Mouse (Mus musculus): ENCODE measurements around the gene Ciapin1. TPM values are rescaled to one million over a fixed set of nuclear protein-coding genes. Genes with fewer than 3 reads are reported as not detected.

Ciapin1 gene
- polyA plus RNA-seq, 1 experiment = 22.9 TPM

DNA sequence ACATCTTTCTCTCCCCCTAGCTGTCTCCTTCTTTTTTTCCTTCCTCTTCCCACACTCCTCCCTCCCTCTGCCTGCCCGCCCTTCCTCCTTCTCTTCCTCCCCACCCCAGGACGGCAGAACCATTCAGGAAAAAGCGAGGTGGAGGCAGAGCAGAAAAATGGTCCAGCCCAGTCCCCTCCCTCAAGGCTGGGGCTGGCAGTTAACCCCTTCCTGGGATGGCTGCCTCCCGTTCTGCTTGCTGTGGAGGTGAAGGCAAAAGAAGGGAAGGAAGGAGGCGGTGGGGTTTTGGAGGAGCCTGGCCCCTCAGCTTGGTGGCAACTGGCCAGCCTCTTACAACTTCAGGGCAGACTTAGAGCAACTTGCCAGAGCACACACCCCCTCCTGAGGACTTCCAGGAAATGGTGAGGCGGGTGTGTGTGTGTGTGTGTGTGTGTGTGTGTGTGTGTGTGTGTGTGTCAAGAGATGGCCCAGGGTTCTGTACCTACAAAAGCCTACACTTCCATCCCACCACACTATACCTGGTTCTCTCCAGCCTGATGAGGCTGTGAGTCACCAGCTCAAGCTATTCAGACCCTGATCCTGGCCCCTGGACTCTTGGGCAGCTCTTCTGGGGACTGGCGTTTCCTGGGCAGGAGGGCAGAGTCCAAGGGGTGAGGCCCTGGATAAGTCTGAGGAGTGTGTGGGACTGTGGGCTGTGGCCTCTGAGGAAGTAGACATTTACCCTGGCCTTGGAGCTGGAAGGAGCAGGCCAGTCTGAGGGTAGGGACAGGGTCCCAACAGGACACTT, 33.1 kb upstream of the Ciapin1 start:
- 2% methylated on average over 7 of the region's 7 CpGs for WGBS
- peaks cover 19% of the 10 kb centered on the region for H3K4me1 ChIP-seq (ENCODE audit: control insufficient read depth, insufficient read depth, low read length)

DNA sequence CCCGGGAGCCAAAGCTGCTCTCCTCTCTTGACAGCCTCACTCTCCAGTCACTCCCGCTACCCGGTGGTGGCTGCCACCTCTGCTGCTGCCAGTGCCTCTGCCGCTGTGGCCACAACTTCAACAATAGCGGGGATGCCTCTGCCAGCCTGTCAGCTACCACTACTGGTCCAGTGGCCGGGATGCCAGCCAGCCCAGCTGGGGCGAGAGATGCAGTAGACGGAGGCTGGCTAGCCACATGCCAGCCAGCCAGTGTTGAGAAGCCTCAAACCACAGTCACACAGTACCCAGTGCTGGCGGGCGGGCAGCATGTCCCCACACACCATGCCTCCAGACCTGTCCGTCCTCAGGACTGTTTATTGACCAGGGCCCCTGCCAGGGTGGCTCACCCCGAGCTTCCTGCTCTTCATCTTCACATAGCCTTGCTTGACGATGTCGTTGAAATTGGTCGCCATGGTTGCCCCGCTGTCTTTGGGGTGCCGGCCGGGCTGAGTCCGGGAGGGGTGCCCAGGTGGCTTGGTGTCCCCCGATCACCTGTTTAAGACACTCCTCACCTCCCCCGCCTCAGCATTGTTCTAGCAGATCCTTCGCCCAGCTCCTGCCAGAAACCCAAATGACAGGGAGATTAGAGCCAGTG, 32.4 kb upstream of the Ciapin1 start:
- Histone ChIP-seq H3K4me3 (replicated peaks; ENCODE audit: extremely low read depth, low read depth, low read length) (peak overlapping the region; percentile 40), H3K4me1 (ENCODE audit: control insufficient read depth, insufficient read depth, low read length) (peaks cover 19% of the 10 kb centered on the region)
- 4% methylated on average over 22 of the region's 22 CpGs for WGBS
- TF ChIP-seq POLR2A (IDR thresholded peaks at IDR 0.05; ENCODE audit: borderline replicate concordance, extremely low read depth, low read depth, low read length) (no peak), CTCF (IDR thresholded peaks at IDR 0.05; ENCODE audit: insufficient read depth, low read length) (no peak)
- peak; percentile 27 for DNase-seq

More for the DNA sequence above, 33.1 kb upstream of the Ciapin1 start:
- TF ChIP-seq POLR2A (IDR thresholded peaks at IDR 0.05; ENCODE audit: borderline replicate concordance, extremely low read depth, low read depth, low read length) (no peak), CTCF (IDR thresholded peaks at IDR 0.05; ENCODE audit: insufficient read depth, low read length) (no peak)
- H3K4me3 ChIP-seq (replicated peaks; ENCODE audit: extremely low read depth, low read depth, low read length) = peak overlapping the region; percentile 40
- DNase-seq = peak; percentile 65

GRCm38 (mm10) chr8:94870003-94870402, 31.8 kb upstream of the Ciapin1 start:
- no peak overlapping the region for H3K4me3 ChIP-seq (replicated peaks; ENCODE audit: extremely low read depth, low read depth, low read length)
- H3K4me1 ChIP-seq (ENCODE audit: control insufficient read depth, insufficient read depth, low read length) = peaks cover 14% of the 10 kb centered on the region
- DNase-seq = no peak
- no peak for TF ChIP-seq CTCF (IDR thresholded peaks at IDR 0.05; ENCODE audit: insufficient read depth, low read length)
- no peak for TF ChIP-seq POLR2A (IDR thresholded peaks at IDR 0.05; ENCODE audit: borderline replicate concordance, extremely low read depth, low read depth, low read length)
- WGBS = 49% methylated on average over 4 of the region's 4 CpGs

DNA sequence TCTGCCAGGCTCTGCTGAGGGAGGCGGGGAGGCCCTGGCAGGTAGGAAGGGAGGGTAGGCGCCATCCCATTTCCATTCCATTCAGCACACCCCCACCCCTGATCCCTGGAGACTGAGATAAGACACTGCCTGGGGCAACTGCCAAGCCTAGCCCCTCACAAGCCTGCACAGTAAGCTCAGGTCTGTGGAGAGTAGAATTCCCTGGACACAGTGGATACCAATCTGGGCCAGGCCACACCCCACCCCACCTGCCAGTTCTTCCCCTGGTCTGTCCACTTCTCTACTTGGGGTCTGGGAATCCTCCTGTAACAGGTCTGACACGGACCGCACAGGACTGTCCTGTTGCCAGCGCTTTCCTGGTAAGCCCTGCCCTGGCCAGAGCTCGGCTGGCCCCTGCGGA, 31.0 kb upstream of the Ciapin1 start:
- Histone ChIP-seq H3K4me3 (replicated peaks; ENCODE audit: extremely low read depth, low read depth, low read length) (no peak overlapping the region), H3K4me1 (ENCODE audit: control insufficient read depth, insufficient read depth, low read length) (peaks cover 13% of the 10 kb centered on the region)
- TF ChIP-seq POLR2A (IDR thresholded peaks at IDR 0.05; ENCODE audit: borderline replicate concordance, extremely low read depth, low read depth, low read length) = no peak
- no peak for TF ChIP-seq CTCF (IDR thresholded peaks at IDR 0.05; ENCODE audit: insufficient read depth, low read length)
- no peak for DNase-seq
- 52% methylated on average over 7 of the region's 7 CpGs for WGBS

DNA sequence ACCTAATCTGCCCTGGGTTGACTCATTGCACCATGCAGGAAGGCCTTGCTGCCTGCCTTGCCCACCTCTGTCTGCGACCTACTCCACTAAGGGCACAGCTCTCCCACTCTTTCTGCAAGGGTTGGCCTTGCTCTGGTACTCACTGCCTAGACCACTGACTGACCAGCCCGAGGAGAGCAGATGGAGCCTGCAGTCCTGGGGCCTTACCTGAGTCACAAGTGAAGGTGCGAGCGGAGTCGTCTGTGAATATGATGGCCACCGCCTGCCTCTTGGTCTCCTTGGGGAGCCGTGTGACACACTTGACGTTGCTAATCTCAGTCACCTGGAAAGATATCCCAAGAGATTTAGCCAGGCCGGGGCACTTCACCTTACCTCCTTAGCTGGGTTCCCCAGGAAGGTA, 28.8 kb upstream of the Ciapin1 start:
- peaks cover 10% of the 10 kb centered on the region for H3K4me1 ChIP-seq (ENCODE audit: control insufficient read depth, insufficient read depth, low read length)
- TF ChIP-seq CTCF (IDR thresholded peaks at IDR 0.05; ENCODE audit: insufficient read depth, low read length) = no peak
- no peak for TF ChIP-seq POLR2A (IDR thresholded peaks at IDR 0.05; ENCODE audit: borderline replicate concordance, extremely low read depth, low read depth, low read length)

DNA sequence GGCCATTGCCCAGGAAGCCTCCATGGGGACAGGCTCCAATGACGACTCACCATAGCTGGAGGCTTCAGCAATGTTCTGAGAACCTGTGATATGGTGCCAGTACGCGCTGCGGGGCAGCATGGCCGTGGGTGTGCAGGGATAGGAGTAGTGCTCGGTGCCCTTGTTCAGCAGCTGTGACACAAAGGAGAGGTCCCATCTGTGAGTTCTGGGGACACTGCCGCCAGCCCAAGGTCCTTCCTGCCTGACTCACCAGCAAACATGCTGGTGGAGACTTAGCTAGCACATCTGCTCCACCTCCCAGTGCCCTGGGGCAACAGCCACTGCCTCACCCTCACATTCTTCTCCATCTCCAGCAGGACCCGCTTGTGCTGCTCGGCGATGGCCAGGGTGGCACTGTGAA, 27.1 kb upstream of the Ciapin1 start:
- no peak for TF ChIP-seq POLR2A (IDR thresholded peaks at IDR 0.05; ENCODE audit: borderline replicate concordance, extremely low read depth, low read depth, low read length)
- no peak for TF ChIP-seq CTCF (IDR thresholded peaks at IDR 0.05; ENCODE audit: insufficient read depth, low read length)
- peaks cover under 1% of the 10 kb centered on the region for H3K4me1 ChIP-seq (ENCODE audit: control insufficient read depth, insufficient read depth, low read length)
- WGBS = 75% methylated on average over 10 of the region's 10 CpGs
- DNase-seq = no peak
- no peak overlapping the region for H3K4me3 ChIP-seq (replicated peaks; ENCODE audit: extremely low read depth, low read depth, low read length)

More for the DNA sequence above, 28.8 kb upstream of the Ciapin1 start:
- no peak overlapping the region for H3K4me3 ChIP-seq (replicated peaks; ENCODE audit: extremely low read depth, low read depth, low read length)
- WGBS = 88% methylated on average over 9 of the region's 9 CpGs
- no peak for DNase-seq

- no peak for TF ChIP-seq POLR2A (IDR thresholded peaks at IDR 0.05; ENCODE audit: borderline replicate concordance, extremely low read depth, low read depth, low read length)
- no peak for TF ChIP-seq CTCF (IDR thresholded peaks at IDR 0.05; ENCODE audit: insufficient read depth, low read length)
- H3K4me1 ChIP-seq (ENCODE audit: control insufficient read depth, insufficient read depth, low read length) = no peaks in the 10 kb centered on the region
- 56% methylated on average over 10 of the region's 10 CpGs for WGBS
- DNase-seq = no peak
- no peak overlapping the region for H3K4me3 ChIP-seq (replicated peaks; ENCODE audit: extremely low read depth, low read depth, low read length)
Measured at GRCm38 (mm10) chr8:94863897-94864673, 25.9 kb upstream of the Ciapin1 start.

GRCm38 (mm10) chr8:94862487-94863220, 24.5 kb upstream of the Ciapin1 start:
- Histone ChIP-seq H3K4me3 (replicated peaks; ENCODE audit: extremely low read depth, low read depth, low read length) (no peak overlapping the region), H3K4me1 (ENCODE audit: control insufficient read depth, insufficient read depth, low read length) (no peaks in the 10 kb centered on the region)
- 62% methylated on average over 12 of the region's 12 CpGs for WGBS
- DNase-seq = no peak
- TF ChIP-seq CTCF (IDR thresholded peaks at IDR 0.05; ENCODE audit: insufficient read depth, low read length) (no peak), POLR2A (IDR thresholded peaks at IDR 0.05; ENCODE audit: borderline replicate concordance, extremely low read depth, low read depth, low read length) (no peak)

All from lung, adult 2 months (tissue).